Mouse (Mus musculus): ENCODE results near the gene Flnb.

- no peak for TF ChIP-seq CTCF (IDR thresholded peaks at IDR 0.05)
- TF ChIP-seq EP300 (IDR thresholded peaks at IDR 0.05), result no peak
Observed at GRCm38 (mm10) chr14:7986913-7987312, 169.2 kb downstream of the Flnb start.

All from lung, postnatal 0 days (tissue).